9 mouse cellular contexts compared by ENCODE assay signal in the genomic region with DNA sequence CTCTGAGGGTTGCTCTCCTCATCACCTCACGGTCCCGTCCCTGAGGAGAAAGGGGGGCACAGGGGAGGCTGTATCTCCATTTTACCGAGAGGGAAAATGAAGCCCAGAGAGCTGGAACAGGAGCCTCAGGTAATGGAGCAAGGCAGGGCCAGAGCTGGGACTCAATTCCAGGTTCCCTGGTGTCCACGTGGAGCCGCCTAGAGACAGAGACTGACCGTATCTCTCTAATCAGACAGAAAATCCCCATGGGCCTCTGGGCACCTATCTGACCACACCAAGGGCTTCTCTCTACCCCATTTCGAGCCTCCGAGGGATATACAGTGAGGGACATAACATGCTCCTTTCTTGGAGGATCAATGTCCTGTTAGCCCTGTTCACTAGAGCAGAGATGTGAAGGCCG. TPM values are rescaled to one million over a fixed set of nuclear protein-coding genes. Genes with fewer than 3 reads are reported as not detected.
DNase-seq lines count a peak whose midpoint lies in the region; ATAC-seq and TF ChIP-seq lines count a peak whose summit lies in the region.
"Had no signal": no experiment of that assay in that cellular context is flagged by ENCODE, and none has a peak within 500 bp of the region (broad histone marks: within the 10 kb centered on the region; RNA-seq: fewer than 3 reads in every experiment).

No protein-coding gene starts in this region.

- peak overlapping the region; percentile 87 for H3K27ac ChIP-seq in heart, embryonic 15.5 days
- peak overlapping the region; percentile 95 for H3K27ac ChIP-seq in lung, postnatal 0 days (ENCODE audit: low read length)
- peak overlapping the region; percentile 34; the same call in 1 of the 2 replicates for H3K27ac ChIP-seq in forebrain, embryonic 16.5 days (ENCODE audit: low read length)
- H3K27ac ChIP-seq in olfactory bulb, adult 2 months (ENCODE audit: insufficient read depth, low read depth, low read length), result peak overlapping the region; percentile 83
- no peak overlapping the region for H3K27ac ChIP-seq in thymus, adult 2 months (ENCODE audit: control insufficient read depth, insufficient read depth, low read length)

- no peak overlapping the region for H3K4me2 ChIP-seq in heart, embryonic 15.5 days
- no peak overlapping the region for H3K4me2 ChIP-seq in lung, postnatal 0 days (replicated peaks; ENCODE audit: low read depth, low read length)
- H3K4me2 ChIP-seq in forebrain, embryonic 16.5 days (ENCODE audit: low read length), result no peak overlapping the region

- H3K4me1 ChIP-seq in heart, embryonic 15.5 days (replicated peaks), result peaks cover 50% of the 10 kb centered on the region
- H3K4me1 ChIP-seq in lung, postnatal 0 days (ENCODE audit: insufficient read depth, low read depth, low read length), result peaks cover 33% of the 10 kb centered on the region
- H3K4me1 ChIP-seq in lung, adult 2 months (ENCODE audit: control insufficient read depth, insufficient read depth, low read length), result peaks cover 42% of the 10 kb centered on the region
- peaks cover 42% of the 10 kb centered on the region for H3K4me1 ChIP-seq in forebrain, embryonic 16.5 days (replicated peaks; ENCODE audit: control insufficient read depth, insufficient read depth, low read length)
- H3K4me1 ChIP-seq in olfactory bulb, adult 2 months (ENCODE audit: control insufficient read depth, insufficient read depth, low read length), result peaks cover 43% of the 10 kb centered on the region
- peaks cover 14% of the 10 kb centered on the region for H3K4me1 ChIP-seq in thymus, adult 2 months (replicated peaks; ENCODE audit: control insufficient read depth, insufficient read depth, low read length)

- TF ChIP-seq CTCF in lung, postnatal 0 days (IDR thresholded peaks at IDR 0.05), result no peak
- TF ChIP-seq CTCF in lung, adult 2 months (IDR thresholded peaks at IDR 0.05; ENCODE audit: insufficient read depth, low read length), result no peak
- no peak for TF ChIP-seq CTCF in olfactory bulb, adult 2 months (IDR thresholded peaks at IDR 0.05; ENCODE audit: insufficient read depth, low read depth, low read length)
- TF ChIP-seq CTCF in thymus, adult 2 months (IDR thresholded peaks at IDR 0.05; ENCODE audit: borderline replicate concordance, control insufficient read depth, extremely low read depth, insufficient read depth, low read length, poor library complexity), result no peak

- H3K9me3 ChIP-seq in heart, embryonic 15.5 days (replicated peaks), result no peaks in the 10 kb centered on the region
- no peaks in the 10 kb centered on the region for H3K9me3 ChIP-seq in lung, postnatal 0 days (ENCODE audit: low read length)
- H3K9me3 ChIP-seq in forebrain, embryonic 16.5 days (ENCODE audit: control insufficient read depth, low read length), result no peaks in the 10 kb centered on the region

- no peak for TF ChIP-seq EP300 in lung, postnatal 0 days (IDR thresholded peaks at IDR 0.05)

- TF ChIP-seq POLR2A in lung, adult 2 months (IDR thresholded peaks at IDR 0.05; ENCODE audit: borderline replicate concordance, extremely low read depth, low read depth, low read length), result no peak
- TF ChIP-seq POLR2A in olfactory bulb, adult 2 months (IDR thresholded peaks at IDR 0.05; ENCODE audit: insufficient read depth, low read depth, low read length), result no peak
- no peak for TF ChIP-seq POLR2A in thymus, adult 2 months (IDR thresholded peaks at IDR 0.05; ENCODE audit: control insufficient read depth, extremely low read depth, insufficient read depth, low read length, poor library complexity)

- H3K9ac ChIP-seq in heart, embryonic 15.5 days, result no peak overlapping the region
- no peak overlapping the region for H3K9ac ChIP-seq in lung, postnatal 0 days (replicated peaks; ENCODE audit: low read depth)
- H3K9ac ChIP-seq in forebrain, embryonic 16.5 days (replicated peaks; ENCODE audit: low read depth, low read length), result no peak overlapping the region

- intact Hi-C loops in heart, postnatal 25 days (cut with DNase I), result loop anchor here (2.0 to 5.0 kb wide), 2 partner anchors 46 to 238 kb away; no protein-coding TSS in a partner anchor

- no peaks in the 10 kb centered on the region for H3K27me3 ChIP-seq in heart, embryonic 15.5 days
- no peaks in the 10 kb centered on the region for H3K27me3 ChIP-seq in lung, postnatal 0 days (replicated peaks; ENCODE audit: insufficient read depth, low read length)
- H3K27me3 ChIP-seq in forebrain, embryonic 16.5 days (replicated peaks; ENCODE audit: control insufficient read depth, insufficient read depth, low read length), result no peaks in the 10 kb centered on the region
- no peaks in the 10 kb centered on the region for H3K27me3 ChIP-seq in thymus, adult 2 months (ENCODE audit: control insufficient read depth, insufficient read depth, low read length)
- H3K27me3 ChIP-seq: CH12.LX had no signal

- H3K36me3 ChIP-seq in heart, embryonic 15.5 days, result peaks cover 40% of the 10 kb centered on the region
- peaks cover 45% of the 10 kb centered on the region for H3K36me3 ChIP-seq in lung, postnatal 0 days (ENCODE audit: insufficient read depth, low read length)
- peaks cover 33% of the 10 kb centered on the region for H3K36me3 ChIP-seq in forebrain, embryonic 16.5 days (ENCODE audit: control insufficient read depth, insufficient read depth)
- H3K36me3 ChIP-seq in thymus, adult 2 months (ENCODE audit: control insufficient read depth, insufficient read depth, low read length), result peaks cover 23% of the 10 kb centered on the region

- no peak for ATAC-seq in heart, embryonic 15.5 days (replicated peaks; ENCODE audit: insufficient number of reproducible peaks, insufficient read depth, low FRiP score, low read depth)
- no peak for ATAC-seq in lung, postnatal 0 days
- ATAC-seq in forebrain, embryonic 16.5 days, result no peak

- no peak for DNase-seq in heart, postnatal 25 days (ENCODE audit: low spot score)
- no peak for DNase-seq in lung, postnatal 0 days (ENCODE audit: low spot score)
- no peak for DNase-seq in lung, adult 2 months
- DNase-seq in thymus, adult 2 months, result no peak
- no peak for DNase-seq in urinary bladder, postnatal 25 days (ENCODE audit: low spot score)

- no peak overlapping the region for H3K4me3 ChIP-seq in heart, embryonic 15.5 days
- no peak overlapping the region for H3K4me3 ChIP-seq in lung, postnatal 0 days (ENCODE audit: low read depth, low read length)
- no peak overlapping the region for H3K4me3 ChIP-seq in lung, adult 2 months (replicated peaks; ENCODE audit: extremely low read depth, low read depth, low read length)
- no peak overlapping the region for H3K4me3 ChIP-seq in forebrain, embryonic 16.5 days (replicated peaks; ENCODE audit: low read length)
- H3K4me3 ChIP-seq in olfactory bulb, adult 2 months (ENCODE audit: insufficient read depth, low read depth, low read length), result no peak overlapping the region
- H3K4me3 ChIP-seq in thymus, adult 2 months (ENCODE audit: control insufficient read depth, insufficient read depth, low read length), result no peak overlapping the region

- WGBS in heart, embryonic 15.5 days, result 87% methylated on average over 9 of the region's 9 CpGs
- WGBS in lung, postnatal 0 days, result 89% methylated on average over 9 of the region's 9 CpGs
- 81% methylated on average over 9 of the region's 9 CpGs for WGBS in lung, adult 2 months
- WGBS in forebrain, embryonic 16.5 days, result 86% methylated on average over 9 of the region's 9 CpGs
- WGBS in olfactory bulb, adult 2 months, result 66% methylated on average over 9 of the region's 9 CpGs
- 93% methylated on average over 9 of the region's 9 CpGs for WGBS in thymus, adult 2 months

RNA-seq across cellular contexts. Expression of gene Cry2, which starts 10.7 kb away (rescaled TPM):
- 15.8 and 20.9 TPM in 2 replicates for polyA plus RNA-seq in heart, embryonic 15.5 days (2015; fragmentation: Nextera tagmentation; extraction: Ambion mirVana)
- 10 to 100 TPM; 14.2 to 25.9 TPM for total RNA-seq in heart, postnatal 25 days (2021)
- polyA plus RNA-seq in lung, postnatal 0 days (2015; fragmentation: Nextera tagmentation; extraction: Ambion mirVana), result 36.3 and 36.6 TPM in 2 replicates
- polyA plus RNA-seq in lung, adult 2 months (2012; rRNA removed), result 37.5 and 40.7 TPM in 2 replicates
- 40.1 and 46.8 TPM in 2 replicates for polyA plus RNA-seq in forebrain, embryonic 16.5 days (2015; fragmentation: Nextera tagmentation; extraction: Ambion mirVana)
- not detected in 2 replicates for polyA plus RNA-seq in olfactory bulb, adult 2 months (2012; ENCODE audit: insufficient read depth, insufficient read length, low replicate concordance, missing spikeins)
- 16.2 and 19.6 TPM in 2 replicates for polyA plus RNA-seq in thymus, adult 2 months (2012; rRNA removed)

RNA-seq across cellular contexts. Expression of gene Mapk8ip1, which starts 22.1 kb away (rescaled TPM):
- polyA plus RNA-seq in heart, embryonic 15.5 days (2015; fragmentation: Nextera tagmentation; extraction: Ambion mirVana), result 5.7 and 9.7 TPM in 2 replicates
- 1 to 10 TPM; 4.7 to 5.7 TPM for total RNA-seq in heart, postnatal 25 days (2021)
- polyA plus RNA-seq in lung, postnatal 0 days (2015; fragmentation: Nextera tagmentation; extraction: Ambion mirVana), result 7.8 and 9.7 TPM in 2 replicates
- 18.3 and 23.2 TPM in 2 replicates for polyA plus RNA-seq in lung, adult 2 months (2012; rRNA removed)
- polyA plus RNA-seq in forebrain, embryonic 16.5 days (2015; fragmentation: Nextera tagmentation; extraction: Ambion mirVana), result 101 TPM in 2 replicates
- not detected in 2 replicates for polyA plus RNA-seq in olfactory bulb, adult 2 months (2012; ENCODE audit: insufficient read depth, insufficient read length, low replicate concordance, missing spikeins)
- polyA plus RNA-seq in thymus, adult 2 months (2012; rRNA removed), result 10.6 and 11.4 TPM in 2 replicates

RNA-seq across cellular contexts. Expression of gene Slc35c1, which starts 37.2 kb away (rescaled TPM):
- 6.9 and 11.6 TPM in 2 replicates for polyA plus RNA-seq in heart, embryonic 15.5 days (2015; fragmentation: Nextera tagmentation; extraction: Ambion mirVana)
- total RNA-seq in heart, postnatal 25 days (2021), result 1 to 10 TPM; 6.1 to 6.6 TPM
- 12.9 and 13.1 TPM in 2 replicates for polyA plus RNA-seq in lung, postnatal 0 days (2015; fragmentation: Nextera tagmentation; extraction: Ambion mirVana)
- 43.9 and 49.0 TPM in 2 replicates for polyA plus RNA-seq in lung, adult 2 months (2012; rRNA removed)
- 10.6 and 12.7 TPM in 2 replicates for polyA plus RNA-seq in forebrain, embryonic 16.5 days (2015; fragmentation: Nextera tagmentation; extraction: Ambion mirVana)
- polyA plus RNA-seq in olfactory bulb, adult 2 months (2012; ENCODE audit: insufficient read depth, insufficient read length, low replicate concordance, missing spikeins), result not detected in 2 replicates
- polyA plus RNA-seq in thymus, adult 2 months (2012; rRNA removed), result 144 and 156 TPM in 2 replicates

RNA-seq across cellular contexts. Expression of gene 1700029I15Rik, which starts 40.8 kb away (rescaled TPM):
- 1.2 and 1.7 TPM in 2 replicates for polyA plus RNA-seq in heart, embryonic 15.5 days (2015; fragmentation: Nextera tagmentation; extraction: Ambion mirVana)
- 1 to 10 TPM; 1.5 to 2.1 TPM for total RNA-seq in heart, postnatal 25 days (2021)
- polyA plus RNA-seq in lung, postnatal 0 days (2015; fragmentation: Nextera tagmentation; extraction: Ambion mirVana), result 2.3 TPM in 2 replicates
- 3.2 and 3.3 TPM in 2 replicates for polyA plus RNA-seq in lung, adult 2 months (2012; rRNA removed)
- 5.7 and 8.6 TPM in 2 replicates for polyA plus RNA-seq in forebrain, embryonic 16.5 days (2015; fragmentation: Nextera tagmentation; extraction: Ambion mirVana)
- polyA plus RNA-seq in olfactory bulb, adult 2 months (2012; ENCODE audit: insufficient read depth, insufficient read length, low replicate concordance, missing spikeins), result not detected in 2 replicates
- 6.4 and 9.0 TPM in 2 replicates for polyA plus RNA-seq in thymus, adult 2 months (2012; rRNA removed)

RNA-seq across cellular contexts. Expression of gene Large2, which starts 48.5 kb away (rescaled TPM):
- polyA plus RNA-seq in heart, embryonic 15.5 days (2015; fragmentation: Nextera tagmentation; extraction: Ambion mirVana), result 1.6 and 3.4 TPM in 2 replicates
- total RNA-seq in heart, postnatal 25 days (2021), result under 1 TPM in 1 of 2 experiments, not detected in 1; 0.67 TPM
- 17.1 and 18.7 TPM in 2 replicates for polyA plus RNA-seq in lung, postnatal 0 days (2015; fragmentation: Nextera tagmentation; extraction: Ambion mirVana)
- 15.9 and 18.5 TPM in 2 replicates for polyA plus RNA-seq in lung, adult 2 months (2012; rRNA removed)
- 1.4 and 2.4 TPM in 2 replicates for polyA plus RNA-seq in forebrain, embryonic 16.5 days (2015; fragmentation: Nextera tagmentation; extraction: Ambion mirVana)
- not detected in 2 replicates for polyA plus RNA-seq in olfactory bulb, adult 2 months (2012; ENCODE audit: insufficient read depth, insufficient read length, low replicate concordance, missing spikeins)
- 10.4 and 13.9 TPM in 2 replicates for polyA plus RNA-seq in thymus, adult 2 months (2012; rRNA removed)
